Mouse (Mus musculus) intestine, embryonic 14.5 days (tissue): ENCODE data around the gene Shld2. TPM values are rescaled to one million over a fixed set of nuclear protein-coding genes. Genes with fewer than 3 reads are reported as not detected.
"Not testable (repeated sequence)": the region's sequence is repeated elsewhere in the genome, so short reads cannot be mapped to it uniquely, and the experiment has no call there.

Source experiments
- ATAC-seq: fragments of 200-750 bp; cut with Nextera tagmentation; replicated peaks from 2 replicates; pipeline ENCODE4 v1.8.0; 2017; ENCODE audit warnings: low read depth, moderate number of reproducible peaks, moderate TSS enrichment, moderate library complexity; ENCODE audit not compliant: low FRiP score, low TSS enrichment
- DNase-seq: peaks from one replicate; pipeline ENCODE4 v3.0.0-alpha.2; 2018; ENCODE audit warnings: low spot score
- H3K27ac ChIP-seq: fragments of 300-500 bp; sonication (generic); 2 replicates; pipeline ENCODE4 v1.5.1; 2014; ENCODE audit warnings: low read depth, mild to moderate bottlenecking, control low read depth
- H3K27me3 ChIP-seq: fragments of 300-500 bp; sonication (generic); replicated peaks from 2 replicates; pipeline ENCODE4 v1.6.1; 2014; ENCODE audit warnings: low read length, control low read depth; ENCODE audit not compliant: control insufficient read depth, insufficient read depth
- H3K36me3 ChIP-seq: fragments of 300-500 bp; sonication (generic); 2 replicates; pipeline ENCODE4 v1.6.1; 2014; ENCODE audit warnings: low read length, control low read depth; ENCODE audit not compliant: control insufficient read depth, insufficient read depth
- H3K4me1 ChIP-seq: fragments of 300-500 bp; sonication (generic); replicated peaks from 2 replicates; pipeline ENCODE4 v1.6.1; 2014; ENCODE audit warnings: low read length, control low read depth, mixed read lengths; ENCODE audit not compliant: control insufficient read depth, insufficient read depth
- H3K4me2 ChIP-seq: fragments of 300-500 bp; sonication (generic); 2 replicates; pipeline ENCODE4 v1.6.1; 2014; ENCODE audit warnings: low read length
- H3K4me3 ChIP-seq: fragments of 300-500 bp; sonication (generic); 2 replicates; pipeline ENCODE4 v1.5.1; 2014; ENCODE audit warnings: low read depth, low read length, control low read depth, mixed read lengths
- H3K9ac ChIP-seq: fragments of 300-500 bp; sonication (generic); 2 replicates; pipeline ENCODE4 v1.6.1; 2014; ENCODE audit warnings: mild to moderate bottlenecking, low read length
- H3K9me3 ChIP-seq: fragments of 300-500 bp; sonication (generic); 2 replicates; pipeline ENCODE4 v1.6.1; 2016; ENCODE audit warnings: low read length, control low read depth; ENCODE audit not compliant: control insufficient read depth
- WGBS: fragments of 180-500 bp; shearing (Covaris S2); extraction: QIAGEN DNeasy Blood & Tissue Kit; methylation state at CpG from one replicate; pipeline ENCODE4 v1.1.7; 2014; 5-methylcytosine and 5-hydroxymethylcytosine counted together
- polyA plus RNA-seq: library from polyadenylated mRNA; unstranded; fragments of >200 nt; fragmentation: Nextera tagmentation; extraction: Ambion mirVana; gene quantifications from 2 replicates; pipeline ENCODE4 v1.2.1, GENCODE M21; 2014

Shld2 gene
- polyA plus RNA-seq, 1 experiment from 2014 or later: 11.0 TPM

- H3K4me3 ChIP-seq, H3K9ac ChIP-seq, H3K4me2 ChIP-seq, H3K27ac ChIP-seq, H3K27me3 ChIP-seq, H3K36me3 ChIP-seq, H3K9me3 ChIP-seq, ATAC-seq, DNase-seq: not testable (repeated sequence)
- H3K4me1 ChIP-seq: peaks cover 21% of the 10 kb centered on the region; the same call in 1 of the 2 replicates
- WGBS: 80% methylated on average over 8 of the region's 8 CpGs
Observed at GRCm38 (mm10) chr14:34314383-34314782, 4.1 kb upstream of the Shld2 start.

GRCm38 (mm10) chr14:34313612-34314011 lies 3.3 kb upstream of the Shld2 start:
- ATAC-seq (no peak), DNase-seq (no peak)
- peak overlapping the region; percentile 60 for H3K4me2 ChIP-seq
- peaks cover 21% of the 10 kb centered on the region; the same call in 1 of the 2 replicates for H3K4me1 ChIP-seq
- 59% methylated on average over 3 of the region's 3 CpGs for WGBS
- no peaks in the 10 kb centered on the region for H3K27me3 ChIP-seq
- H3K9ac ChIP-seq: no peak overlapping the region
- no peak overlapping the region for H3K27ac ChIP-seq
- H3K9me3 ChIP-seq: no peaks in the 10 kb centered on the region
- H3K4me3 ChIP-seq: no peak overlapping the region
- H3K36me3 ChIP-seq: 0 out of 2 replicates have a peak, but pooled peaks cover 5% of the 10 kb centered on the region

GRCm38 (mm10) chr14:34312339-34313048 lies 2.2 kb upstream of the Shld2 start:
- peak overlapping the region; percentile 79 for H3K4me3 ChIP-seq
- H3K4me1 ChIP-seq: peaks cover 21% of the 10 kb centered on the region; the same call in 1 of the 2 replicates
- ATAC-seq: no peak
- H3K27me3 ChIP-seq: no peaks in the 10 kb centered on the region
- no peaks in the 10 kb centered on the region for H3K9me3 ChIP-seq
- DNase-seq: no peak
- WGBS: 18% methylated on average over 5 of the region's 6 CpGs
- peak overlapping the region; percentile 60 for H3K4me2 ChIP-seq
- H3K27ac ChIP-seq: no peak overlapping the region
- peak overlapping the region; percentile 94 for H3K9ac ChIP-seq
- H3K36me3 ChIP-seq: no peaks in the 10 kb centered on the region

- H3K27ac ChIP-seq: peak overlapping the region; percentile 97; the same call in 1 of the 2 replicates
- no peaks in the 10 kb centered on the region for H3K36me3 ChIP-seq
- peak overlapping the region; percentile 60 for H3K4me2 ChIP-seq
- ATAC-seq (no peak), DNase-seq (no peak)
- 3% methylated on average over 4 of the region's 4 CpGs for WGBS
- peaks cover 21% of the 10 kb centered on the region; the same call in 1 of the 2 replicates for H3K4me1 ChIP-seq
- no peaks in the 10 kb centered on the region for H3K9me3 ChIP-seq
- H3K9ac ChIP-seq: peak overlapping the region; percentile 94
- H3K27me3 ChIP-seq: no peaks in the 10 kb centered on the region
- H3K4me3 ChIP-seq: peak overlapping the region; percentile 79
Observed at GRCm38 (mm10) chr14:34311691-34312090, 1.4 kb upstream of the Shld2 start.

GRCm38 (mm10) chr14:34311021-34311631 lies 833 bp upstream of the Shld2 start:
- WGBS: under 1% methylated on average over 47 of the region's 47 CpGs
- peak overlapping the region; percentile 79 for H3K4me3 ChIP-seq
- ATAC-seq (peak; percentile 18), DNase-seq (no peak)
- peak overlapping the region; percentile 94 for H3K9ac ChIP-seq
- no peaks in the 10 kb centered on the region for H3K27me3 ChIP-seq
- H3K4me2 ChIP-seq: peak overlapping the region; percentile 60
- peak overlapping the region; percentile 97 for H3K27ac ChIP-seq
- peaks cover 21% of the 10 kb centered on the region; the same call in 1 of the 2 replicates for H3K4me1 ChIP-seq
- H3K36me3 ChIP-seq: no peaks in the 10 kb centered on the region
- H3K9me3 ChIP-seq: no peaks in the 10 kb centered on the region

GRCm38 (mm10) chr14:34309907-34310233 lies 423 bp downstream of the Shld2 start:
- Histone ChIP-seq H3K4me3 (peak overlapping the region; percentile 79), H3K36me3 (no peaks in the 10 kb centered on the region), H3K4me1 (peaks cover 21% of the 10 kb centered on the region; the same call in 1 of the 2 replicates), H3K4me2 (peak overlapping the region; percentile 60), H3K27me3 (no peaks in the 10 kb centered on the region), H3K9ac (peak overlapping the region; percentile 78), H3K9me3 (no peaks in the 10 kb centered on the region), H3K27ac (peak overlapping the region; percentile 95)
- DNase-seq (no peak), ATAC-seq (no peak)
- WGBS: 10% methylated on average over 5 of the region's 5 CpGs

- H3K9ac ChIP-seq: no peak overlapping the region
- no peak overlapping the region for H3K27ac ChIP-seq
- 81% methylated on average over 4 of the region's 4 CpGs for WGBS
- H3K27me3 ChIP-seq: no peaks in the 10 kb centered on the region
- H3K4me3 ChIP-seq: no peak overlapping the region
- peak overlapping the region; percentile 60 for H3K4me2 ChIP-seq
- H3K4me1 ChIP-seq: peaks cover 21% of the 10 kb centered on the region; the same call in 1 of the 2 replicates
- H3K9me3 ChIP-seq: no peaks in the 10 kb centered on the region
- no peak for DNase-seq
- no peak for ATAC-seq
- H3K36me3 ChIP-seq: no peaks in the 10 kb centered on the region
Observed at GRCm38 (mm10) chr14:34309266-34309665, 1.0 kb downstream of the Shld2 start.

- Histone ChIP-seq H3K27me3 (no peaks in the 10 kb centered on the region), H3K9me3 (no peaks in the 10 kb centered on the region), H3K4me3 (no peak overlapping the region), H3K4me1 (peaks cover 11% of the 10 kb centered on the region; the same call in 1 of the 2 replicates), H3K27ac (peak overlapping the region; percentile 36; the same call in 1 of the 2 replicates), H3K9ac (no peak overlapping the region), H3K36me3 (no peaks in the 10 kb centered on the region), H3K4me2 (no peak overlapping the region)
- no peak for DNase-seq
- no peak; the same call in 1 of the 2 replicates for ATAC-seq
- 25% methylated on average over 5 of the region's 5 CpGs for WGBS
Observed at GRCm38 (mm10) chr14:34303265-34303680, 7.0 kb downstream of the Shld2 start.
